Mouse (Mus musculus) liver, embryonic 14.5 days (tissue): ENCODE measurements at regions not wholly inside any gene's neighbourhood (a gene's known extent, or its start where the extent isn't known, plus 50 kb on each side); places are given as distances from the start of the nearest gene placed in this dataset.

Source experiments
- CTCF ChIP-seq: IDR thresholded peaks from 2 replicates; pipeline ENCODE4 v1.5.1; 2016; ENCODE audit warnings: antibody characterized with exemption, low read depth, control low read depth
- EP300 ChIP-seq: IDR thresholded peaks from 2 replicates; pipeline ENCODE4 v1.6.1; 2016; ENCODE audit warnings: antibody characterized with exemption, low read depth

GRCm38 (mm10) chr5:44902541-44902940 is 103.1 kb upstream of the Ldb2 start:
- TF ChIP-seq EP300 (no peak), CTCF (no peak)
